Mouse (Mus musculus) midbrain, postnatal 0 days (tissue): Measurements from ENCODE around the gene Sf3b3. TPM values are rescaled to one million over a fixed set of nuclear protein-coding genes. Genes with fewer than 3 reads are reported as not detected.

Experiments
- ATAC-seq: fragments of 200-750 bp; cut with Nextera tagmentation; 2 replicates; pipeline ENCODE4 v1.8.0; 2017; ENCODE audit warnings: moderate number of reproducible peaks, mild to moderate bottlenecking, moderate TSS enrichment, moderate library complexity; ENCODE audit not compliant: low FRiP score
- DNase-seq: peaks from one replicate; pipeline ENCODE4 v3.0.0-alpha.2; 2015; ENCODE audit warnings: low spot score
- H3K27ac ChIP-seq: fragments of 300-500 bp; sonication (generic); 2 replicates; pipeline ENCODE4 v1.5.1; 2014; ENCODE audit warnings: low read depth, mild to moderate bottlenecking, low read length, mixed read lengths
- H3K27me3 ChIP-seq: fragments of 300-500 bp; sonication (generic); 2 replicates; pipeline ENCODE4 v1.6.1; 2014; ENCODE audit warnings: low read length, control low read depth, mixed read lengths; ENCODE audit not compliant: insufficient read depth
- H3K36me3 ChIP-seq: fragments of 300-500 bp; sonication (generic); 2 replicates; pipeline ENCODE4 v1.6.1; 2014; ENCODE audit warnings: low read length, control low read depth, mixed read lengths; ENCODE audit not compliant: insufficient read depth
- H3K4me1 ChIP-seq: fragments of 300-500 bp; sonication (generic); 2 replicates; pipeline ENCODE4 v1.6.1; 2014; ENCODE audit warnings: mild to moderate bottlenecking, control low read depth, antibody characterized with exemption, low read length, mixed read lengths; ENCODE audit not compliant: insufficient read depth
- H3K4me2 ChIP-seq: fragments of 300-500 bp; sonication (generic); 2 replicates; pipeline ENCODE4 v1.6.1; 2014; ENCODE audit warnings: low read depth, mild to moderate bottlenecking, low read length, mixed read lengths; ENCODE audit not compliant: poor library complexity, severe bottlenecking
- H3K4me3 ChIP-seq: fragments of 300-500 bp; sonication (generic); 2 replicates; pipeline ENCODE4 v1.5.1; 2014; ENCODE audit warnings: low read depth, mild to moderate bottlenecking, low read length, moderate library complexity
- H3K9ac ChIP-seq: fragments of 300-500 bp; sonication (generic); replicated peaks from 2 replicates; pipeline ENCODE4 v1.6.1; 2014; ENCODE audit warnings: mild to moderate bottlenecking, low read length, moderate library complexity, mixed read lengths; ENCODE audit not compliant: poor library complexity, severe bottlenecking
- H3K9me3 ChIP-seq: fragments of 300-500 bp; sonication (generic); 2 replicates; pipeline ENCODE4 v1.6.1; 2016; ENCODE audit warnings: low read length, control low read depth
- CTCF ChIP-seq: IDR thresholded peaks from 2 replicates; pipeline ENCODE4 v1.5.1; 2016; ENCODE audit warnings: antibody characterized with exemption, mild to moderate bottlenecking
- WGBS: fragments of 180-500 bp; shearing (Covaris S2); extraction: QIAGEN DNeasy Blood & Tissue Kit; methylation state at CpG from one replicate; pipeline ENCODE4 v1.1.7; 2014; 5-methylcytosine and 5-hydroxymethylcytosine counted together
- polyA plus RNA-seq: library from polyadenylated mRNA; unstranded; fragments of >200 nt; fragmentation: Nextera tagmentation; extraction: Ambion mirVana; gene quantifications from 2 replicates; pipeline ENCODE4 v1.2.1, GENCODE M21; 2015
- total RNA-seq: library from RNA; depleted of rRNA; stranded (reverse); fragments of >200 nt; gene quantifications from 2 replicates; pipeline ENCODE4 v1.2.3, GENCODE M21; 2014

Sf3b3 gene
- total and polyA plus RNA-seq, 2 experiments from 2014 or later, result 65.0 to 82.9 TPM

DNA sequence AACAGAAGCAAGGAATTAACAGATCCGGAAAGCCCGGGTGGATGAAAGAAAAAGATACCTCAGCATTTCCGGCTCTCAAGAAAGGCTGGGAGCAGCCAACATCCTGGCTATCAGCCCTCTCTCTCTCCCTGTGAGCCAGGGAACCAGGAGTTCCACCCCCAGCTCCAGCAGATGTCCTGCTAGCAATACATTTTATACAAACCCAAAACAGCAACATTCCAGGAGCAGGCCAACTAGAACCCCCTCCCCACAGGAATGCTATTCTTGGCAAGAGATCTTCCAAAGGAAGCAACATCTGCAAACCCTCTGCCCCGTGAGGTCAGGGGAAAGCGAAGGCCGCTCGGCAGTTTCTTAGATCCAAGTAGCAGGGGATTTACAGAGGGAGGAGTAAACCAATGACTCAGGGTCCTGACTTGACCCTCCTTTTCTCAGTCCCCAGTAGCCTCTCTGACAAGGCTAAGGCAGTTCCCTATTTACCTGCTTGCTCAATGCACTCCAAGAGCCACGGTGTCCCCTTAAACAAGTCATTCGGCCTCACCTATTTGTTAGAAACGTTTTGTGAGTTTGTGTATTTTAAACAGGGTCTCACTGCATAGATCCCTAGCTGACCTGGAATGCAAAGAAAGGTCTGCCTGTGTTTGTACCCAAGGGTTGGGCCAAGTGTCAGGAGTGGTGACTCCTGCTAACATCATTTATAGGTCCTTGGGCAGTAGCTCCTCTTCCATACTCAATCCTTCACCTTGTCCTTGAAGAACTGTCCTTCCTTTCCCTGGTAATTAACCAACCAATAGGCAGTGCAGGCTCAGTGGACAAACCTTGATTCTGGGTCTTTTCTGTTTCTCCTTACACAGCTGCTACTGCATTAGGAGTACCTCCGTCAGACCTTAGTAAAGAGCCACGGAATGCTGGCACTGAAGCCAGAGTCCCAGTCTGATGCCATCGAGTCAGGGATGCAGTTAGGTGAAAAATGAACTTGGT lies 37.8 kb downstream of the Sf3b3 start:
- H3K4me2 ChIP-seq, result no peak overlapping the region
- no peak for TF ChIP-seq CTCF
- WGBS, result 67% methylated on average over 13 of the region's 13 CpGs
- peaks cover 45% of the 10 kb centered on the region for H3K36me3 ChIP-seq
- no peak for DNase-seq
- H3K27ac ChIP-seq, result no peak overlapping the region
- no peak for ATAC-seq
- no peak overlapping the region for H3K4me3 ChIP-seq
- H3K9ac ChIP-seq, result no peak overlapping the region
- H3K27me3 ChIP-seq, result no peaks in the 10 kb centered on the region
- no peaks in the 10 kb centered on the region for H3K4me1 ChIP-seq
- H3K9me3 ChIP-seq, result no peaks in the 10 kb centered on the region

DNA sequence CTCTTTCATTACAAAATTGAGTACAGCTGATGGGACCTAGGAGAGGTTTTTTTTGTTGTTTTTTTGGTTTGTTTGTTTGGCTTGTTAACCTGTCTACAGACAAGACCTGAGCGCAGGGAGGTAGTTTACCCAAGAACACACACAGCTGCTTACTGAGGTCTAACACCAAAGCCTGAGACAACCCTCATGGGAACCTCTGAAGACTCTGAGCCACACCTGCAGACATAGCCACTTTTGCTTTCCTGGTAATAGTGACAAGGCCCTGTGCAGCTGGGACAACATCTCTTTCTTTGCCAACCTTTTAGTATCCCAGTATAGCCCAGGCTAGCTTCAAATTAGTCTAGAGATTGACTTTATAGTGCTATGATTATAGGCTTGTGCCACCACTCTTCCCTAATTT lies 40.4 kb downstream of the Sf3b3 start:
- Histone ChIP-seq H3K9ac (no peak overlapping the region), H3K27ac (no peak overlapping the region), H3K36me3 (peaks cover 20% of the 10 kb centered on the region), H3K4me1 (no peaks in the 10 kb centered on the region), H3K4me3 (no peak overlapping the region), H3K9me3 (no peaks in the 10 kb centered on the region), H3K27me3 (no peaks in the 10 kb centered on the region), H3K4me2 (no peak overlapping the region)
- no peak for TF ChIP-seq CTCF
- no peak for DNase-seq
- WGBS, result 93% methylated on average over 1 of the region's 1 CpGs
- no peak for ATAC-seq

DNA sequence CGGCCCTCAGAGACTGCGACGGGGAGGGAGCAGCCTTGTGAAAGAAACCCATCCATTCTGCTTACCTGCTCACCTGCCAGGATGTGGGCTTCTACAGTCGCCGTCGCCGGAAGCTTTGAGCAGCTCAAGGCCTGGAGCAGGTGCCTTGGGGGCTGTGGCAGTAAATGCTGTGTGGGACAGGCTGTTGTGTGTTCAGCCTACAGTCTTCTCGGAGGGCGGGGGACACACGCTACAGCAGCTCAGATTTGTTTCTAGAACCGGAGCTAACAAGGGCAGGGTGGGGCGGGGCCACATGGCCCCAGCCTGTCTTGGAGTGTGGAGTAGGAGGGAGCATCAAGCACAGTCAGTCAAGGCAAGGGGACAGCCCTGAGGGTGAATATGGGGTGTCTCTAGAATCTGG lies 40.9 kb downstream of the Sf3b3 start, which contains the start of gene Il34:
Gene Il34 (minus strand): TSS at position 256 of the 400 bp plus-strand sequence.
- Histone ChIP-seq H3K4me2 (no peak within 1 kb of the TSS), H3K9me3 (no peaks in the 10 kb centered on the region), H3K4me3 (no peak within 1 kb of the TSS), H3K27me3 (no peaks in the 10 kb centered on the region), H3K27ac (no peak within 1 kb of the TSS), H3K9ac (no peak within 1 kb of the TSS), H3K36me3 (peaks cover 17% of the 10 kb centered on the region), H3K4me1 (no peaks in the 10 kb centered on the region)
- DNase-seq, result no peak
- TF ChIP-seq CTCF, result no peak
- no peak for ATAC-seq
- WGBS, result 43% methylated on average over 12 of the region's 12 CpGs

DNA sequence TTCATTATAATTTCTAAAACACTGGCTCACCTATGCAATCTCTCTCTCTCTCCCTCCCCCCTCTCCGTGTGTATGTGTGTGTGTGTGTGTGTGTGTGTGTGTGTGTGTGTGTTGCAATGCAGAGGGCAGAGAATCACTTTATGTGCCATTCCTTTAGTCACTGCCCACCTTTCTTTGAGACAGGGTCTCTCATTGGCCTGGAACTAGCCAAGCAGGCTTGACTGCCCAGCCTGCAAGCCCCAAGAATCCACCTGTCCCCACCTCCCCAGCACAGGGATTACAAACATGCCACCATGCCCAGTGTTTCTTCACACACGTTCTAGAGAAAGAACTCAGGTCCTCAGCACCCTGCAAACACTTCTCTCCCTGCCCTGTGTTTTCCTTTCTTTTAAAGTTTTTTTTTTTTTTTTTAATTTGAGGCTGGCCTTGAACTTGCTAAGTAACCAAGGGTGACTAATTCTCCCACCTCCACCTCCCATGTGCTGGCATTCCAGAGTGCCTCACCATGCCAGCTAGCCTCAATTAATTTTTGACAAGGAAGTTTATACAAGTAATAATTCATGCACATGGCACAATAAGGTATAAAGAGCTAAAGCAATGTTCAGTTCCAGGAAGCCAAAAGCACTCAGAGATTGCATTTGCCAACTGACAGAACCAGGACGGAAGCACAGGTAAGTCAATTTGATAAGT lies 41.6 kb downstream of the Sf3b3 start:
- Histone ChIP-seq H3K9ac (no peak overlapping the region), H3K27ac (no peak overlapping the region), H3K36me3 (peaks cover 11% of the 10 kb centered on the region), H3K4me1 (no peaks in the 10 kb centered on the region), H3K4me3 (no peak overlapping the region), H3K27me3 (no peaks in the 10 kb centered on the region), H3K9me3 (no peaks in the 10 kb centered on the region), H3K4me2 (no peak overlapping the region)
- WGBS, result 69% methylated on average over 3 of the region's 3 CpGs
- no peak for DNase-seq
- no peak for TF ChIP-seq CTCF
- ATAC-seq, result no peak

DNA sequence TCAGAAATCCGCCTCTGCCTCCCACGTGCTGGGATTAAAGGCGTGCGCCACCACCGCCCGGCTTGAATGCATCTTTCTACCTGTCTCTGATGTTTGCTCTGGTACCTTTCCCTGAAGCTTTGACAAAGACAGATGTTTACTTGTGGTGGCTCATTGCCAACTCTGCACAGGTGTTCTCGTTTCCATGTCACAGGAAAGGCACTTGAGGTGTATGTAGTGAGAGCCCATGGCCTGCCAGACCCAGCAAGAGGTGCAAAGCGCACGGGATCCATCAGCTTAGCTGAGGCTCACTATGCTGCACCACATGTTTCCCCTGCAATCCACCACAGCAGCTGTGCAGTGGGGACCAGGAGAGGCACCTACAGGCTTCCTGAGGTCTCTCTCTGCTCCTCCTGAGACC lies 42.7 kb downstream of the Sf3b3 start:
- Histone ChIP-seq H3K9ac (no peak overlapping the region), H3K4me3 (no peak overlapping the region), H3K4me2 (no peak overlapping the region), H3K27me3 (no peaks in the 10 kb centered on the region), H3K4me1 (no peaks in the 10 kb centered on the region), H3K36me3 (no peaks in the 10 kb centered on the region), H3K9me3 (no peaks in the 10 kb centered on the region), H3K27ac (no peak overlapping the region)
- DNase-seq (no peak), ATAC-seq (no peak)
- WGBS, result 81% methylated on average over 9 of the region's 9 CpGs
- no peak for TF ChIP-seq CTCF

DNA sequence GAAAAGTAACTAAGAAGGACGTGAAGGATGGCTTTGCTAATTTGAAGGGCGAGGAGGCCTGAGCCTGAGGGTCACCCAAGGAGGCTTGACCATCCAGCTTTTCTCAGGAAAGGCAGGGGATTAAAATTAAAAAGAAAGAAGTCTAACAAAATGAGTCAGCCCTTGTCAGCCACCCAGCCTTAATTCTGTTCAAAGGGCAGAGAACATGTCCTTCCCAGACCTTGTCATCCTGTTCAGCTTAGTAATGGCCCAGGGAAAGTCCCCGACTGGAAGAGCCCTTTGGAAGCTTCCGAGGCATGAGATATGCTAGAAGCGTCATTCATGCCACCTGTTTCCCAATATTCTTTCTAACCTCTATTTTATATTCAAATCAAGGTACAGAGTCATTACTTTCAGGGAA lies 43.6 kb downstream of the Sf3b3 start:
- H3K4me3 ChIP-seq, result no peak overlapping the region
- DNase-seq, result no peak
- H3K9ac ChIP-seq, result no peak overlapping the region
- no peak for TF ChIP-seq CTCF
- no peak overlapping the region for H3K27ac ChIP-seq
- 70% methylated on average over 5 of the region's 5 CpGs for WGBS
- ATAC-seq, result no peak
- no peaks in the 10 kb centered on the region for H3K9me3 ChIP-seq
- no peaks in the 10 kb centered on the region for H3K27me3 ChIP-seq
- H3K36me3 ChIP-seq, result no peaks in the 10 kb centered on the region
- no peak overlapping the region for H3K4me2 ChIP-seq
- no peaks in the 10 kb centered on the region for H3K4me1 ChIP-seq
